Mouse (Mus musculus) heart, postnatal 4 days (tissue): ENCODE results near the gene Dock6. TPM values are rescaled to one million over a fixed set of nuclear protein-coding genes. Genes with fewer than 3 reads are reported as not detected.
"Not testable (repeated sequence)": the region's sequence is repeated elsewhere in the genome, so short reads cannot be mapped to it uniquely, and the experiment has no call there.

Experiments used
- DNase-seq: peaks from one replicate; pipeline ENCODE4 v3.0.0; 2021
- total RNA-seq, 2 experiments: library from RNA; stranded (reverse); gene quantifications; 2 replicates each; pipeline ENCODE4 v1.2.3; 2021

Dock6 gene
- total RNA-seq: 10 to 100 TPM; 61.4 to 70.0 TPM

GRCm38 (mm10) chr9:21852128-21853091 lies at the start of gene Dock6:
TSS of gene Dock6 (minus strand) at chr9:21852635.
- DNase-seq: peak; percentile 92

GRCm38 (mm10) chr9:21901223-21901820 lies 48.9 kb upstream of the Dock6 start:
- peak; percentile 71 for DNase-seq

GRCm38 (mm10) chr9:21889229-21889628 lies 36.8 kb upstream of the Dock6 start:
- DNase-seq: no peak

- DNase-seq: no peak
Measured at GRCm38 (mm10) chr9:21876601-21877000, 24.2 kb upstream of the Dock6 start.

GRCm38 (mm10) chr9:21872204-21872603 lies 19.8 kb upstream of the Dock6 start:
- DNase-seq: peak; percentile 23

- DNase-seq: peak; percentile 72
Measured at GRCm38 (mm10) chr9:21870879-21871524, 18.6 kb upstream of the Dock6 start.

- DNase-seq: peak; percentile 80
Measured at GRCm38 (mm10) chr9:21869290-21869689, 16.9 kb upstream of the Dock6 start.

- DNase-seq: no peak
Measured at GRCm38 (mm10) chr9:21867726-21868125, 15.3 kb upstream of the Dock6 start.

GRCm38 (mm10) chr9:21866641-21867040 lies 14.2 kb upstream of the Dock6 start:
- peak; percentile 30 for DNase-seq

GRCm38 (mm10) chr9:21865673-21866398 lies 13.4 kb upstream of the Dock6 start:
- no peak for DNase-seq

- no peak for DNase-seq
Measured at GRCm38 (mm10) chr9:21862181-21862580, 9.7 kb upstream of the Dock6 start.

GRCm38 (mm10) chr9:21860349-21860748 lies 7.9 kb upstream of the Dock6 start:
- DNase-seq: not testable (repeated sequence)

GRCm38 (mm10) chr9:21859606-21860005 lies 7.2 kb upstream of the Dock6 start:
- no peak for DNase-seq

GRCm38 (mm10) chr9:21858084-21858483 lies 5.6 kb upstream of the Dock6 start:
- DNase-seq: peak; percentile 70

GRCm38 (mm10) chr9:21857501-21857900 lies 5.1 kb upstream of the Dock6 start:
- no peak for DNase-seq

GRCm38 (mm10) chr9:21854894-21855293 lies 2.5 kb upstream of the Dock6 start:
- DNase-seq: no peak

GRCm38 (mm10) chr9:21853961-21854360 lies 1.5 kb upstream of the Dock6 start:
- DNase-seq: no peak

GRCm38 (mm10) chr9:21851084-21851483 lies 1.4 kb downstream of the Dock6 start:
- DNase-seq: no peak

- no peak for DNase-seq
Measured at GRCm38 (mm10) chr9:21849691-21850677, 2.5 kb downstream of the Dock6 start.

GRCm38 (mm10) chr9:21847926-21848325 lies 4.5 kb downstream of the Dock6 start:
- DNase-seq: no peak

GRCm38 (mm10) chr9:21847425-21847824 lies 5.0 kb downstream of the Dock6 start:
- DNase-seq: peak; percentile 29
